Mouse (Mus musculus): ENCODE measurements at regions not wholly inside any gene's neighbourhood (a gene's known extent, or its start where the extent isn't known, plus 50 kb on each side); places are given as distances from the start of the nearest gene placed in this dataset.

DNA sequence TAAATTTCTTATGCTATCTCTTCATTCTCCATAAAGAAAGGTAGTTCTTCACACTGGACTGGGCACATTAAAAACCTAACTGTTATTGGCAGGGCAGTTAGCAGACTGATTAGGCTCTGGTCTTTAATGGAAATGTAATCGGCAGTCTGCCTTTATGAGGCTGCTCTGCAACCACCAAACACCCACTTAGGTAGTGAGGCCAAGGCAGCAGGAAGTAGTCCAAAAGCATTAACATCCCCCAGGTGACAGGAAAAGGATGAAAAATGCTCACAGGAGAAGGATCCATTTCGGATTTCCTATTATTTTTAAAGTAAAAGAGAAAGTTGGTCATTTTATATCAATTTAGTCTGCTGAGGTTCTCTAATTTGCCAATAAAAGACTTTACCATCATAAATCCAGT is 528.9 kb upstream of the Dppa4 start:
- DNase-seq (ENCODE audit: low read depth, low spot score): no peak

DNA sequence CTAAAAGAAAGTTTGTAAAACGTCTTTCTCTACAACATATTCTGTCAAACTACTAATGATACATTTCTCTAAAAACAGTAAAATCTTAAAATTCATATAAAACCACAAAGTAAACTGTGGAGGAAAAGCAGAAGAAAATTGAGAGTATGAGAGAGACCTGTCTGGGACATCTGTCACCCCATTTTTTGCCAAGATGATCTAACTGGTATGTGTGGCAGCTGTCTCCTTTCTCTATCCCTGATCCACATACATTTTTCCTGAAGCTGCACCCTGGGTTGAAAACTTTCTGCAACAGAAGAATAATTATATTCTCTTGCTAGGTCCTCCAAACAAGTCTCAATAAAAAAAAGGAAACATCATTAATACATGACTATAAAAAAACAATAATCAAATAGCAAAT is 525.2 kb upstream of the Dppa4 start:
- no peak for DNase-seq (ENCODE audit: low read depth, low spot score)

DNA sequence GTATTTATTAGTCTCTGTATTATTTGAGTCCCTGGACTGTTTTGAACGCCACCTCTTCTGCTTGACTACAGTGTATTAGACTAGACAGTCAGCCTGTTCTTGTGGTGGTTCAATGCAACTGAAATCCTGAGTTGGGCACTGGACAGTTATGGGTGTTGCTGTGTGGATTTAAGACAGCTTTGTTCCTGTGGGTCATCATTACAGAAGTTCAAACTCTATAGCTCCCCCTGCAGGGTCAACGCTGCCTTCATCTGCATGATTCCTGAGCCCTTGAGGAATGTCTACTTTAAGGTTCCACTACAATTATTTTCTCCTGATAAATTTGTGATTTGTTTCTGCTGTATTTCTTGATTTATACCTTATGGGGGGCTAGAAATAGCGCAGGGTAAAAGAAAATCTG is 517.8 kb upstream of the Dppa4 start:
- peak; percentile 39 for DNase-seq (ENCODE audit: low read depth, low spot score)

DNA sequence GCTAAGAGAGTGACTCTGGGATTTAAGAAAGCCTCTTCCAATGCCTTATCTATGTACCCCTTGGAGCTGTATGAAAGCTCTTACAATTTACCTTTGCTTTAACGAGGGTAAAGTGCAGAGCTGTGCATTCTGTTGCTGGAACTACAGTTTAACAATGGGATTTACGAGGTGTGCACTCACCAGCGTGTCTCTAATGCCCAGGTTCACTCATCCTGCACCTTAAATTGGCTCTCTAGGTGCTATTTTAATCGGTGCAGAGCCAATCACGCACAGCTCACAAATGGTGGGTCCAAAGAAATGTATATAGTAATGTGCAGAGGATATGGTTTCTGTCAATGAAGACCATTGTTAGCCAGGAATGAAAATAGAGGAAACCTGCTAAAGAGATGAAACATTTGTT is 495.0 kb upstream of the Dppa4 start:
- DNase-seq (ENCODE audit: low read depth, low spot score): no peak

DNA sequence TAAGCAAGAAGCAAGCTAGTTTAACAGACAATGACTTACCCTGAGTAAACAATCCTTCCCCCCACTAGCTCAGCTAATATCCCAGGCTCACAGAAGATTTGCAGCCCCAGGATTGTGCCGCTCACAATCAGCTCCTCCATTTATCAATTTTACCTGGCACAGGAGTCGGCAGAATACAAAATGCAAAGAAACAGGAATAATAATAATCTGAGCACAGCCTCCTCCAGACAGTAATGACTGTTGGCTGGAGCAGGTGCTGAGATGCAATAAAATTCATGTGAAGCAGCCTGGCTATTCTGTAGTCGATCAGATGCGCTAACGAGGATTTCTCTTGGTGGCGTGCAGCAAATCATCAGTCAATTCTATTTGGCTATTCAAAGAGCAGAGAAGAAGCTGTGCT is 492.9 kb upstream of the Dppa4 start:
- no peak for DNase-seq (ENCODE audit: low read depth, low spot score)

DNA sequence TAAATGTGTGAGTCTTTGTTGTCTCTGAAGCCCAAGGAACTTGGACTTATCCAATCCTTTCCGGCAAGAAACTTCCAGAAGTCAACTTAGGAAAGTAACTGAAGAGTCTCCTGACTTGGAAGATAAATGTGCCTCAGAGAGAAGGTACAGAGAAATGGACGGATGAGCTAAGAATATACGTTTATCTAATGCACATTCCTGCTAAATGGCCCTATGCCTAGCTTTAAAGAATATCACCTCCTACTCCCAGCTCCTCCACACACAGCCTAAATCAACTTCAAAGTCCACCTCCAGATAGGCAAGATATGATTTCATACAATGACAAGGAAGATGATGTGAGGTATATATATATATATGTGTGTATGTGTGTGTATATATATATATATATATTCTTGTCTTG is 492.1 kb upstream of the Dppa4 start:
- DNase-seq (ENCODE audit: low read depth, low spot score): no peak

DNA sequence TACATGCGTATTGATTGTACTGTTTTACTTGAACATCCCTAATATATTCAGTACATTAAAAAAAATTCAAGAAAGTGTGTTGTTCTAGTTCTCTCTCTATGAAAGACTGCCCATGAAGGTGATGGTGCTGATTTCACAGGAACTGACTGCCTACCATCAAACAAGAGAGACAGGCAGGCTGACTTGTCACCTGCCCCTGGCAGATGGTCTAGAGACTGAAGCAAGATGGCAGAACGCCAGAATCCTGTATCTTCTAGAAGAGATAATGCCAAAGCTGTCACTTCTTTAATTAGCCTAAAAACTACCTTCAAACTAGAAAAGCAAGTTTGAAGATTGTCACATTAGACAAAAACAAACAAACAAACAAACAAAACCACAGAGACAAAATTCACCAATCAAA is 484.7 kb upstream of the Dppa4 start:
- DNase-seq (ENCODE audit: low read depth, low spot score): no peak

DNA sequence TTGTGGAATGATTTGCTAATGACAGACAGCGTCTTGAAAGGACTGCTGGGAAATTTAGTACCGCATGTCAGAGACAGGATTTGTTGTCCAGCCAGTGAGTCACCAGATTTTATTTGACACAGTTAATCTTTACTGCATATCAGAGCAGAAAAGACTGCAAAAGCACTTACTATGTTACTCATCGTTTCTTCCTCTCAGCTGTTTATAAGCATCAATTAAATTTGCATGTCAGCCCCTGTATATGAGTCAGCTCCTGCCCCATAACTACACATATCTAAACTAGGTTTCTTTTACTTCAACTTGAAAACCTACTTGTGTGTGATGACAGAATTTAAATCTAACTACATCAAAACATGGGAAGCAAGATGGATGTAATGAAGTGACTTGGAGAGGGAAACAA is 440.4 kb upstream of the Dppa4 start:
- no peak for DNase-seq (ENCODE audit: low read depth, low spot score)

DNA sequence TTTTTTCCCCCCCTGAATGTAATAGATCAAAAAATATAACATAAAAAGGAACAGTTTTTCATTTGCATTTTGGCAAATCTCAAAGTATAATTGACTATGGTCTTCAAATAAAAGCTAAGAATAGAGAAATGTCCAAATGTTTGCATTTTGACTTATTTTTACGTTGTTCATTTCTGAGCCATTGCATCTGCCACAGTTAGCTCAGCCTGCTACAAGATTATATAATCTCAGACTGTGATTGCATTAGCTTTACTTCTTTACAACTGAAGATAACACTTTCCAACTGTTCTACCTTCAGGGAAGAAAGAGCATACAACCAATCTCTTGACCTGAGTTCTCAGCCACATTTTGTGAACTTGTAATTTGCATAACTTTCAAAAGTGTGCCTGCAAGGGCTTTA is 431.9 kb upstream of the Dppa4 start:
- no peak for DNase-seq (ENCODE audit: low read depth, low spot score)

DNA sequence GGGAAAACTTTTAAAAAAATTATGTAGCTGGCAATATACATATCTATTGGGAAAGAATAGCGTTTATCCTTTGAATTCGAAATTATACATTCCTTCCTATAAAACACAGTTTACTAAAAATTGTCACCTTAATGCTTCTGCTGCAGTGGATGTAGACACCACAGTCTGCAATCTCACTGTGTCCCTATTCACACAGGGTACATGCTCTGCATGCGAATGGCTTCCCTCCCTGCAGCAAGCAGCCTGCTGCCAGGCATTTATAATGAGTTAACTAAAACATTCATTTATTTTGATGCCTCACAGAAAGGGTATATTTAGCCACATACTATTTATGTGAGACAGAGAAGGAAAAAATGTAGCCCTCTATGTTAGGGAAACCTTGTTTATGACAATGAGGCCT is 423.7 kb upstream of the Dppa4 start:
- no peak for DNase-seq (ENCODE audit: low read depth, low spot score)

DNA sequence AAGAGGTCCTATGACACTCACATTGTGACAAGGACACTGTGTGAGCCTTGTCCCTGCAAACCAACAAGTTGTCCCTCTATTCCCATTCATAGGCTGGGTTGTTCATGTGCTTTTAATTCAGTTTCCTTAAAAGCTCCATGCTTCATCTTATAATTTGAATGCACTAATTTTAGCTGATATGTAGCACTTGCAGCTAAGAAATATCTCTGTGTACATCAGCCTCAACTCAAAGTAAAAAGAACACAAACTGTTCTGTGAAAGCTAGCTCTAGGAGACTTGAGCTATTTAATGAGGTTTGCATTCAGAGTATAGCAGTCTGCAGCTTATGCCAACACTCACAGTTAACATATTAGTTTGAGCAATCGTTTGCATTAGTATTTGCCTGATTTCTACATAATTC is 408.3 kb upstream of the Dppa4 start:
- no peak for DNase-seq (ENCODE audit: low read depth, low spot score)

DNA sequence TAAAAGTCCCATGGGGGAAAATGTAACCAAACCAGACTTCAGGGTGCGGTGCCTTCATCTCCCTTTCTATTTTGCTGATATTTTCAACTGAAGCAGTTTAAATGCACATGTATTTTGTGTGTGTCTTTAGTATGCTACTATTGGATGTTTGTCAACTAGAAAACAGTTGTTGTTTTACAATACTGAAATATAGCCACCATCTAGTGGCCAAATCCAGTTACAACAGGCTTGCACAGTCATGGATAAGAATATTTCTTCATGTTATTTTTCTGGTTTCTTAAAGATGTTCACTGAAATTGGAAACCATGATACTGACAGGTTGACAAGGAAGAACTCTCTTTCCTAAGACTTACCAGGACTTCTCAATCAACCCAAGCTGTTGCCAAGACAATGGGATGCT is 400.1 kb upstream of the Dppa4 start:
- no peak for DNase-seq (ENCODE audit: low read depth, low spot score)

DNA sequence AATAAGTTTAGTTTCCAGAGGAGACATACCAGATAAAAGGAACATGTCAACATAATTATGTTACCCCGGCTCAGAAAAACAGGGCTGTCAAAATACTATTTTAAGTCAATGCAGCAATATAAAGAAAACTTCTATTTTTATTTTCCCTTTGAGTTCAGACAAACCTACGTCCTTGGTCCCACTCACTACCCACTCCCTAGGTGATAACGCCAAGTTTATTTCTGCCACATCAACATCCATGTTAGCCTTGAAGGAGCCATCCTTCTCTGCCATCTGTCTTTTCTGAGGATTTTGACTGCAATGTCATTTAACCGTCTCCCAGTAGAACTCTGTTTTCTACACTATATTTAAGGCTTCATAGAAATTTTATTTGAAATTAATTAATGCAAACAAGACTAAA is 396.5 kb upstream of the Dppa4 start:
- DNase-seq (ENCODE audit: low read depth, low spot score): no peak

DNA sequence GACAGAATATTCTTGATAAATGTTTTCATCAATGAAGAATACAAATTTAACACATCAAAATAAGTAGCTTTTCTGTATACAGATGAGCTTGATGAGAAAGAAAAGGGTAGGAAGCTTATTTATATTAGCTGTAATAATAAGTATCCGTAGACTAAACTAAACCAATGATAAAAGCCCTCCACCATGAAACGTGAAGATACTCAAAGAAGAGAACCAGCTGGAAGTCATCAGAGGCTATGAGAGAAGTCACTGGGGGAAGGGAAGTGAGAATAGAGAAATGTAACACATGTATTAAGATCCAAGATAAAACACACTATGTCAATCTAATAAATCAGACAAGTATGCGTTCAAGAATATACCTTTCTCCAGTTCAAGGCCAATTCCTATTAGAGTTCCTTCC is 382.7 kb upstream of the Dppa4 start:
- DNase-seq (ENCODE audit: low read depth, low spot score): no peak

DNA sequence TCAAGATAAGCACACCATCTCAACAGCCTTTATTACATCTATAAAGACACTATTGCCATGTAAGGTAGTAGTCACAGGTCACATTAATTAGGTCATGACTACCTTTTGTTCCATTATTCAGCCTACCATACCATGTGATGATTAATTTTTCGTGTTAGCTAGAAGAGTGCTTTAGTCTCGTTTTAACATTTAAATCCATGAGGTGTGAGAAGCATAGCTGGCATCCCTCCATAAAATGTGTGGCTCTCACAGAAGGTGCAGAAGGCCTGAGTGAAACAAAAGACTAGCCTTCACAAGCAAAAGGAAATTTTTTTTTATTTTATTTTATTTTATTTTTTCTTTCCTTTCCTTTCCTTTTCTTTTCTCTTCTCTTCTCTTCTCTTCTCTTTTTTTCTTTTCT is 345.5 kb upstream of the Dppa4 start:
- DNase-seq (ENCODE audit: low read depth, low spot score): no peak
